Mouse (Mus musculus) R1 (cell line): ENCODE measurements at regions not wholly inside any gene's neighbourhood (a gene's known extent, or its start where the extent isn't known, plus 50 kb on each side); places are given as distances from the start of the nearest gene placed in this dataset.

Experiments
- DNase-seq: peaks from one replicate; pipeline ENCODE4 v3.0.0-alpha.2; 2018; ENCODE audit warnings: low read depth, low spot score

DNA sequence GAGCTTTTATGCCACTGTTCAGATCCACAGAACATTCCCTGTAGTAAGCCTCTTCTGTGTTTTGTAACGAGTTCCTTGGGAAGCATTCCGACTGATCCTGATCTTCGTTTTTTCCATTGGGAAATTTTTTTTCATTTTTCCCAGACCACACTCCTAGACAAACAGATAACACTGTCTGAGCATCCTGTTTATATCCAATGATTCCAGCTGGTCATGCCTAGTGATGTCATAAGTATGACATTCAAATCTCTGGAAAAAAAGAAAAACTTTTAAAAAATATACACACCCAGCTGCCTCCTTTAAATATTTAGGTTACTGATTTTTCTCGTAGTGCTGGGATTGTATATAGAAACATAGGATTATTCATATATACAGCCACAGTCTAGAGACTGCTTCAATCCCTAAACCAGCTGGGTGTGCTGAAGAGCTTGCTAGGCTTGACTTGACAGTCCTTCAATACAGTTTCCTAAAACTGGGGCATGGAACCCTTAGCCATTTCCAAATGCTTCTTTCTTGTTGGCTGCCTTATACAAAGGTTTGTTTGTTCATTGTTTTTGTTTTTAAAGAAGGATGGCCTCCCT, 116.0 kb upstream of the Ghr start:
- DNase-seq = no peak

GRCm38 (mm10) chr15:3685254-3685653, 102.0 kb upstream of the Ghr start:
- no peak for DNase-seq

GRCm38 (mm10) chr15:3677026-3677425, 93.7 kb upstream of the Ghr start:
- peak; percentile 86 for DNase-seq

DNA sequence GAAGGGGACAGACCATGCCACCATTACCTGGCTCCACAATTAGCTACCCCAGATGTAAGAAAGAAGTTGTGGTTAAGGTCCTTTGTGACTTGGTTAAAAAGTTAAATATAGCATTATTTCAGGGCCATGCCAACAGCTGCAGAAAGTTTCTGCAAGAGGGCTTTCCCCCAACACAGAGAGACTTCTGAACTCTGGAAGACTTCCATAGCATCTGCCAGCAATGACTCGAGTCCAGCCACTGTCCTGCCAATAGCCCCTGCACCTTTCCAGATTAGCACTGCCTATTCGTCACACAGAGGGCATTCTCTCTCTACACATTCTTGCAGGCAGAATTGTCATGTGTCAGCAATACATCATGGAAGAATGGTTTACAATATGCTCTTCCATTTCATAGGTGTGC, 89.3 kb upstream of the Ghr start:
- DNase-seq = no peak

DNA sequence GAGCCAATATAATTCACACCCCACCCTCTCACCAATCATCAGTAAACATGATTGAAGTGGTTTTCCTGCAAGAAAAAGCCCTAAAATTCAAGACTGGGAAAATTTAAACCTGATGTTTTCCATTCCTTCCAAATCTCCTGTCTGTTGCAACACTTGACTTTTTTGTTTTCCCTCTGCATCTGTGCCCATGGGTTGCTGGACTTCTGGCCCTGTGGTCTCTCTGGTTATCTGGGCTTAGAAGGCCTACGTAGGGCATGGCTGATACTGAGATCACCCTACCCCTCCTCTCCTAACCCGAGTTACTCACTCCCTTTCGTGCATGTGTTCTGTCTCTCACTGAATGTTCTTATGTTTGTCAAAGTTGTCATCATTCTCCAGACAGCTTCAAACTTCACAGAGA, 87.9 kb upstream of the Ghr start:
- no peak for DNase-seq

- no peak for DNase-seq
Measured at GRCm38 (mm10) chr15:3669411-3669810, 86.1 kb upstream of the Ghr start.

GRCm38 (mm10) chr15:3668863-3669262, 85.6 kb upstream of the Ghr start:
- no peak for DNase-seq

GRCm38 (mm10) chr15:3648741-3649140, 65.4 kb upstream of the Ghr start:
- no peak for DNase-seq

DNA sequence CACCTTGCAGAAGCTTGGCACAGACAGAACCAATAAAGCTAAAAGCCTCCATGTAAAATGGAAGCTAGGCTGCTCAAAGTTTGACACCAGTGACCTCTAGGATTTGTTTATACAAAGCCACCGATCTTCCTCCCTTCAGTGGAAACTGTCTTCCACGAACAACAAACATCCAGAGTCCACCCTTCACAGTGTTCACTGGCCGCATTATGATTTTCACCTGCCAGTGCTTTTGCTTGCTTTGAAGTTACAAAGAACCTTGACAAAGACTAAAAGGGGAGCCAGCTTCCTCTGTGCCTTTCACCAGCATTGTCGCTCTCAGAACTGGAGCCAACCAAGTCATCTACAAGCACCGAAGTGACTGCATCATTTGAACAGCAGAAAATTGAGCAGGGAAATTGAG, 56.8 kb upstream of the Ghr start:
- DNase-seq = no peak
